Comparison of ENCODE assay signal across 9 mouse cellular contexts in genomic region chr12:5191628-5192379, GRCm38 (mm10).
DNase-seq lines count a peak whose midpoint lies in the region; ATAC-seq lines count a peak whose summit lies in the region.
"Had no signal": no experiment of that assay in that cellular context is flagged by ENCODE, and none has a peak within 500 bp of the region (broad histone marks: within the 10 kb centered on the region; RNA-seq: fewer than 3 reads in every experiment).

No protein-coding gene starts in this region.

- peak; percentile 92 for DNase-seq in ES-CJ7 (ENCODE audit: low read depth, low spot score)
- peak; percentile 53 for DNase-seq in cerebellum, adult 9-11 months
- DNase-seq in gastrocnemius, postnatal 25 days, result peak; percentile 81
- peak; percentile 65 for DNase-seq in intestine, embryonic 14.5 days (ENCODE audit: low spot score)
- DNase-seq in urinary bladder, postnatal 4 days (ENCODE audit: low spot score in 2 of 2), result peak; percentile 78 to 81
- DNase-seq in left cerebral cortex, adult 8-10 months (ENCODE audit: low spot score in 2 of 2), result no peak

- no peaks in the 10 kb centered on the region for H3K27me3 ChIP-seq in intestine, embryonic 14.5 days (replicated peaks; ENCODE audit: control insufficient read depth, insufficient read depth, low read length)
- H3K27me3 ChIP-seq in liver, embryonic 15.5 days, result no peaks in the 10 kb centered on the region
- H3K27me3 ChIP-seq in neural tube, embryonic 15.5 days (replicated peaks), result no peaks in the 10 kb centered on the region

- no peak overlapping the region for H3K4me3 ChIP-seq in intestine, embryonic 14.5 days (ENCODE audit: low read depth, low read length)
- H3K4me3 ChIP-seq in liver, embryonic 15.5 days (replicated peaks), result no peak overlapping the region
- H3K4me3 ChIP-seq in neural tube, embryonic 15.5 days (replicated peaks), result no peak overlapping the region
- H3K4me3 ChIP-seq: megakaryocyte, embryonic 14.5 days had no signal

- peak overlapping the region; percentile 64 for H3K27ac ChIP-seq in intestine, embryonic 14.5 days (ENCODE audit: low read depth)
- H3K27ac ChIP-seq in liver, embryonic 15.5 days (replicated peaks), result no peak overlapping the region
- no peak overlapping the region for H3K27ac ChIP-seq in neural tube, embryonic 15.5 days (replicated peaks)

- no peak overlapping the region for H3K9ac ChIP-seq in intestine, embryonic 14.5 days (ENCODE audit: low read length)
- H3K9ac ChIP-seq in liver, embryonic 15.5 days, result no peak overlapping the region
- no peak overlapping the region for H3K9ac ChIP-seq in neural tube, embryonic 15.5 days (replicated peaks)

- peaks cover 25% of the 10 kb centered on the region for H3K4me1 ChIP-seq in intestine, embryonic 14.5 days (replicated peaks; ENCODE audit: control insufficient read depth, insufficient read depth, low read length)
- no peaks in the 10 kb centered on the region for H3K4me1 ChIP-seq in liver, embryonic 15.5 days (replicated peaks)
- H3K4me1 ChIP-seq in neural tube, embryonic 15.5 days, result peaks cover 44% of the 10 kb centered on the region

- no peaks in the 10 kb centered on the region for H3K36me3 ChIP-seq in intestine, embryonic 14.5 days (ENCODE audit: control insufficient read depth, insufficient read depth, low read length)
- no peaks in the 10 kb centered on the region for H3K36me3 ChIP-seq in liver, embryonic 15.5 days (replicated peaks)
- H3K36me3 ChIP-seq in neural tube, embryonic 15.5 days, result no peaks in the 10 kb centered on the region

- no peaks in the 10 kb centered on the region for H3K9me3 ChIP-seq in intestine, embryonic 14.5 days (ENCODE audit: control insufficient read depth, low read length)
- H3K9me3 ChIP-seq in liver, embryonic 15.5 days (replicated peaks), result no peaks in the 10 kb centered on the region
- no peaks in the 10 kb centered on the region for H3K9me3 ChIP-seq in neural tube, embryonic 15.5 days (replicated peaks)
- H3K9me3 ChIP-seq: megakaryocyte, embryonic 14.5 days had no signal

- peak; percentile 69 for ATAC-seq in intestine, embryonic 14.5 days (replicated peaks; ENCODE audit: low FRiP score, low TSS enrichment, low read depth)
- ATAC-seq in liver, embryonic 15.5 days (ENCODE audit: insufficient read depth), result no peak
- ATAC-seq in neural tube, embryonic 15.5 days (ENCODE audit: low FRiP score), result no peak

- peak overlapping the region; percentile 36 for H3K4me2 ChIP-seq in intestine, embryonic 14.5 days (ENCODE audit: low read length)
- H3K4me2 ChIP-seq in liver, embryonic 15.5 days, result 0 out of 2 replicates have a peak overlapping the region, but pooled peaks have one; percentile 10
- peak overlapping the region; percentile 9; the same call in 1 of the 2 replicates for H3K4me2 ChIP-seq in neural tube, embryonic 15.5 days

- 12% methylated on average over 14 of the region's 14 CpGs for WGBS in intestine, embryonic 14.5 days
- WGBS in liver, embryonic 15.5 days (ENCODE audit: insufficient replicate concordance), result 15% methylated on average over 14 of the region's 14 CpGs
- 17% methylated on average over 14 of the region's 14 CpGs for WGBS in neural tube, embryonic 15.5 days

Comparison
In these comparisons a context has a peak if more than half of its experiments do, and no peak if none do; other contexts are left out.
1. DNase-seq: peak in ES-CJ7 (single experiment), cerebellum, adult 9-11 months (single experiment), gastrocnemius, postnatal 25 days (single experiment), intestine, embryonic 14.5 days (single experiment) and urinary bladder, postnatal 4 days (2 of 2); none in left cerebral cortex, adult 8-10 months (0 of 2).
2. Peak in every context shown above with its lines, with median percentiles within 50 percentile points of each other: H3K4me2 ChIP-seq.